Mouse (Mus musculus) cerebellum, postnatal 36 days (tissue): ENCODE results near the gene Fbxo21.

ENCODE experiments used
- DNase-seq, 2 experiments: peaks; one replicate each; pipeline ENCODE4 v3.0.0; 2021 to 2022; ENCODE audit warnings: mixed read lengths in 2 of 2

Fbxo21 gene

DNA sequence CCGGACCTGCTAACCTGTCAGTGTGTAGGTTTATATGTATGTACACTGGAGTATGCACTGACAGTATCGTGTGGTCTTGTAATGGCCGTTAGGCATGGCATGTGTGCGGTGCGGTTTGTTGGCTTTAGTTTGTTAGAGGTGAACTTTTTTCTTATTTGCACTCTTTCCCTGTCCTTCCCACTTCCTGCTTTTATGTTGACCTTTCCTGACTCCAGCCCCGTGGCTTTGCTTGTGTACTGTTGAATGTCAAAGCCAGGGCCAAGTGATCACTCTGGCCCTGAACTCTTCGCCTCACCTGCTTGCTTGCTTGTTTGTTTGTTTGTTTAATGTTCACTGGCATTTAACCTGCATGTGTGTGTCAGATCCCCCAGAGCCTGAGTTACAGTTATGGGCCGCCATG lies 4.4 kb downstream of the Fbxo21 start:
- no peak for DNase-seq

- no peak for DNase-seq
Measured at GRCm38 (mm10) chr5:117981943-117982342, 5.4 kb downstream of the Fbxo21 start.

- DNase-seq: no peak
Measured at GRCm38 (mm10) chr5:117986327-117986726, 9.8 kb downstream of the Fbxo21 start.

GRCm38 (mm10) chr5:117987891-117988290 lies 11.4 kb downstream of the Fbxo21 start:
- DNase-seq: no peak

GRCm38 (mm10) chr5:117988367-117988766 lies 11.8 kb downstream of the Fbxo21 start:
- DNase-seq: no peak

GRCm38 (mm10) chr5:117989773-117990172 lies 13.2 kb downstream of the Fbxo21 start:
- DNase-seq: no peak

DNA sequence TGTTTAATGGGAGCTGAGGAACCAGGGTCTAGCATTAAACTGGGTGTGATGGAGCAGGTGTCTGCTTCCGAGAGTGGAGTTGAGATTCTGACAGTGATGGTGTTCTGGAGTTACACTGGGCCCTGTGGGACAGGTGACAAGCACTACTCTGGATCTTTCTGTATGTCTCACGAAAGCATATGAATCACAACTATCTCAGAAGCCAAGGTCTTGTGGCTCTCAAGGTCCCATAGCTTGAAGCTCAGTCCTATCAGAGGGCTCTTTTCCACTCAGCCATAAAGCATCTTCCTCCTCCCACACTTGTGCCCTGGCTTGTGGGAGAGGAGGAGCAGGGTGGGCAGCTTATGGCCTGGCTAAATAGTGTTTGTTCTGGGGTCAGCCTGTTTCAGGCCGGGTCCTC lies 14.4 kb downstream of the Fbxo21 start:
- no peak for DNase-seq

- DNase-seq: no peak
Measured at GRCm38 (mm10) chr5:117993550-117993949, 17.0 kb downstream of the Fbxo21 start.

DNA sequence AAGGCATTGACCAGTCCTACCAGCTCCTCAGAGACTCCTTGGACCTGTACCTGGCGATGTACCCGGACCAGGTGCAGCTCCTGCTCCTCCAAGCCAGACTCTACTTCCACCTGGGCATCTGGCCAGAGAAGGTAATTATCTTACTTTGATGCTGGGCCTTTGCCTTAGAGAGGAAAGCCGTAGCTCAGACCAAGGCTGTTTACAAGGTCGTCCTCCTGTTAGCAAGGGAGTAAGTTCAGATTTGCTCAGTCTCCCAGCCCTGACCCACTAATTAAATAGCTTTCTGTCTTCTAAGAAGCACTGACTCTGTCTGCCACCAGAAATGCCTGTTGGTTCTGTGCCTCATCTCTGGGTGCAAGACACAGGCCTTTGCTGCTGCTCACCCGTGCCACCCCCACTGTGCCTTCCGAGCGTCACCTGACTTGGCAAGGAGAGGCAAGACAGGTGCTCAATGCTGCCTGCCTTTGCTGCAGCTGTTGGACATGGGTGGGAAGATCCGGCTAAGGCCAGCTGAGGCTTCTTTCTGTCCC lies 18.9 kb downstream of the Fbxo21 start:
- DNase-seq: peak; percentile 49 to 52

DNA sequence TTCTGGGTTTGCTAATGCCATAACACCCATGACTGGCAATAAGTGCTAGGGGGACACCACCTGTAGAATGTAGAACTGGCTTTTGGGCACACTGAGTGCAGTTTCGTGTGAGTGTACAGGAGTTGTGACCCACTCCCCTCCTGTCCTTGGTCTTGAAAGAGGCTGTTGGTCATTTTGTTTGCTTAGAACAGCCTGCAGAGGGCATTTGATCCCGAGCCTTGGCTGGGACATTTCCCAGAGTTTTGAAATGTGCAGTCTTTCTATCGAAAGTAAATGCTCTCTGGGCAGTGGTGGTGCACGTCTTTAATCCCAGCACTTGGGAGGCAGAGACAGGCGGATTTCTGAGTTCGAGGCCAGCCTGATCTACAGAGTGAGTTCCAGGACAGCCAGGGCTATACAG lies 19.4 kb downstream of the Fbxo21 start:
- DNase-seq: no peak

DNA sequence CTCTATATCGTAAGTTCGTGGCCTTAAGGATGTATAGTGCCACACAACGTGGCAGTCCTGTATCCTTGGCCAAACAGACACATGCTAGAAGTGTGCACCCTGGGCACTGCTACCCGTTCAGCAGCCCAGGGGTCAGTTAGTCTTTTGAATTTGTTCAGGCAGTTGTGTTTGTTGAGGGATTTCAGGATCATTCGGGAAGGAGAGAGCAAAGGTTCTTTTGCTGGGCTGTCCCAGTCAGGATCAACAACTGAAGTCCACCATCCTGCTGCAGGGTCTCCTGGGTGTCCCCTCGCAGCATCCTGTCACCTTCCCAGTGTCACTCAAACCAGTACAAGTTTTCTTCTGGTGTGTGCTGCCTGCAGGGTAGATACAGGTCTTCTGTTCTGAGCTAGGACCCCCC lies 20.1 kb downstream of the Fbxo21 start:
- DNase-seq: no peak

GRCm38 (mm10) chr5:117997434-117997970 lies 21.0 kb downstream of the Fbxo21 start:
- DNase-seq: no peak

DNA sequence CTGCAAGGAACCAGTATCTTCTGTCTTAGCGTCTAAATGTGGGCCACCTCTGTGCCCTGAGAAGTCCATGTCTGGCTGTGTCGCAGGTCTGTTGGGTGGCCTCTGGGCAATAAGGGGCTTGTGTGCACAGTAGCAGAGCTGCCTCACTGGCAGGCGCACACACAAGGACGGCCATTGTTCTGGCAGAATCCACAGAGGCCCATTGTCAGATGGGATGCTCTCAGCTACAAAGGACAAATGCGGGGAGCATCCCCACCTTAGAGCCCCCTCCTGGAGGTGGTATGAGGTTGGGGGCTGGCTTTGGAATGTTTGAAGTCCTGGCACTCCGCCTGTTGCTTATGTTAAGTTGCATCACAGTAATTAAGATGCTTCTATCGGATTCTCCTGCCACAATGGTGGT lies 22.5 kb downstream of the Fbxo21 start:
- no peak for DNase-seq

DNA sequence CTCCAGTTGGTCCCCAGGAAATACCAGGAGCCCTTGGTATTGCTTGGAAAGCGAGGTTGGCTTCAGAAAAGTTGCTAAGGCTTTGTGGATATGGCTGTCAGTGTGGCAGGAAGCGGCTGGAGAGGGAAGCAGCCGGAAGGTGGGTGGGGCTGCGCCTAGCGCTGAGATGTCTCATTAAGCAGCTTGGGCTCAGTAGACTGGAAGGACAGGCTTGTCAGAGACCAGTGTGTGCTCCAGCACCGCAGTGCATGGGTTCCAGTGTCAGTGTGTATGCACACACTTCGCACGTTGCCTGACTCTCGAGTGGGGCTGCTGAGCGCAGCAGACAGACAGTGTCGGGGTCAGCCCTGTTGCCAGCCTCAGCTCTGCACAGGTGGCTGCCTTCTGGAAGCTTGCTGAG lies 23.1 kb downstream of the Fbxo21 start:
- peak; percentile 43 to 51 for DNase-seq

GRCm38 (mm10) chr5:118002059-118002458 lies 25.5 kb downstream of the Fbxo21 start:
- DNase-seq: peak; percentile 81 to 84

- peak; percentile 77 to 81 for DNase-seq
Measured at GRCm38 (mm10) chr5:118004619-118005018, 28.1 kb downstream of the Fbxo21 start.

DNA sequence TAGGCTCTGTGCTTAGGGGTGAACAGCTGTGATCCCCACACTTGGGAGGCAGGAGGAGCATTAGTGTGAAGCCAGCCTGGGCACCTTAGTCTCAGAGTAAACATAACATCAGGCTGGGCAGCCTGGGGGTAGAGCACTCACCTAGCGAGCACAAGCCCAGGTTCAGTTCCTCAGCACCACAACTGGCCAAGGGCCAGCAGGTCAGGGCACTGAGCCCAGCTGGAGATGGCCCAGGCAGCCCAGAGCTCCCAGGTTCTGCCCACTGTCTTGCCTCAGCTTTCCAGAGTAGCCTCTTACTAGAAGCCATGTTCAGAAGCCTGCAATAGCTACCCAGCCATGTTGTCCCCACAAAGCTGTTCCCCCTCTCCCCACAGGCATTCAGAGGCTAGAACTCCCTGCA lies 29.2 kb downstream of the Fbxo21 start:
- DNase-seq: peak; percentile 72 to 75

DNA sequence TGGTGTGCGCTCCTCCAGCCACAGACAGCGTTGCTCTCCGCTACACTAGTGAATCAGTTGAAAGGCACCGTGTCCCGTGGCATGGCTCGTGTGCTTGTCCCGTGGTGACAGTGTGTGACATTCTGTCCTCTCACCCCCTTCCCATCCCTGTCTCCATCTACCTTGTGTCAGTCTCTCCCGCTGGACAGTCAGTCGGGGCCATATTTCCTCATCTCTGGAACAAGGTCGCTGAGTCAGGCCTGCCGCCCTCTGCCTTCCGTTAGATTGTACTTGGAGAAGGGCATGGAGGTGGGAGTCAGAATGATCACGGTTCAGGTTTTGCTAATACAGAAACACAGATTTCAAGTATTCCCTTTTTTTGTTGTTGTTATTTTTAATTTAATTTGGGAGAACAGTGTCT lies 31.8 kb downstream of the Fbxo21 start:
- no peak for DNase-seq

- no peak for DNase-seq
Measured at GRCm38 (mm10) chr5:118010872-118011271, 34.3 kb downstream of the Fbxo21 start.

GRCm38 (mm10) chr5:118011796-118012195 lies 35.3 kb downstream of the Fbxo21 start:
- DNase-seq: no peak

GRCm38 (mm10) chr5:118015028-118015427 lies 38.5 kb downstream of the Fbxo21 start:
- peak; percentile 74 to 81 for DNase-seq

- DNase-seq: no peak
Measured at GRCm38 (mm10) chr5:118015669-118016068, 39.1 kb downstream of the Fbxo21 start.

DNA sequence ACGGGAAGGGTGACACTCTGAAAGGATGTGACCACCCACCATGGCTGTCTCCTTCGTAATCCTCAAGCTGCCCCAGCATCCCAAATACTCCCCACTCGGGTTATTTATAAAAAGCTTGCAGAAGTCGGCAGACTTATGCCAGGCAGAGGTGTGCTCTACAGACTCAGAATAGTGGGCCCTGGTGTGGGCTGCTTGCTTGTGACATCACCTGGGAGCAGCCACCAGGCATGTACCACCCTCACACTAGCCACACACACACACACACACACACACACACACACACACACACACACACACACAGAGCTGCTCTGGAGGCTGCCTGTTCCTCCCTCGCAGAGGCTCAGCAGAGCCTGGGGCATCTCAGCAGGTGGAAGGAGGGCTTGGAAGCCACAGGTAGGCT lies 41.0 kb downstream of the Fbxo21 start:
- no peak for DNase-seq

DNA sequence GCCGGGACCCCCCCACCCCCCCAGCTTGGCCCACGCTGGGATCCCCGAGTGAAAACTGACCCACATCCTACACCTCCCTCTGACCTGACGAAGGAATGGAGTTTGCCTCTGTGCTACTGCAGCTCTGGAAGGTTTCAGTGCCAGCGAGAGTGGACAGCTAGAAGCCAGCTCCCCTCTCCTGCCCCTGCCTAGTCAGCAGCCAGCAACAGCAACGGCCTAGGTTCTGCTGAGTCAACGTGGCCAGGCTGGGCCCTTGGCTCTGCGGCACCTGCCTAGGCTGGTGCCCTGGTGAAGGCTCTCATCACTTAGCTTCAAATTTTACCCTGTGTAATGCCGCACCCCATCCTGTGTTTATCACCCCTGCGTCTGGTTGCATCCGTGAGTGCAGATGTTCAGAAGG lies 43.4 kb downstream of the Fbxo21 start:
- DNase-seq: no peak

GRCm38 (mm10) chr5:118023053-118023452 lies 46.5 kb downstream of the Fbxo21 start:
- no peak for DNase-seq
